Mouse (Mus musculus) frontal cortex, postnatal 36 days (tissue): Measurements from ENCODE around the gene Gm2004.
"Not testable (repeated sequence)": the region's sequence is repeated elsewhere in the genome, so short reads cannot be mapped to it uniquely, and the experiment has no call there.

Experiments
- DNase-seq, 2 experiments: peaks; one replicate each; pipeline ENCODE4 v3.0.0; 2022; ENCODE audit warnings: low spot score in 2 of 2

Gm2004 gene

GRCm38 (mm10) chr2:176149725-176150124 lies at the start of gene Gm2004:
Gene Gm2004 (minus strand): TSS chr2:176149825.
- DNase-seq, result not testable (repeated sequence)
